Mouse (Mus musculus) kidney, adult 2 months (tissue): Measurements from ENCODE around the gene Slc44a1. TPM values are rescaled to one million over a fixed set of nuclear protein-coding genes. Genes with fewer than 3 reads are reported as not detected.

Experiments used
- DNase-seq: peaks from one replicate; pipeline ENCODE4 v3.0.0; 2021
- H3K27ac ChIP-seq: fragments of 200-500 bp; 2 replicates; pipeline ENCODE4 v1.5.1; 2012; ENCODE audit warnings: low read depth, low read length, control low read depth, inconsistent platforms; ENCODE audit not compliant: insufficient read depth
- H3K27me3 ChIP-seq: fragments of 200-500 bp; replicated peaks from 2 replicates; pipeline ENCODE4 v1.6.1; 2012; ENCODE audit warnings: mild to moderate bottlenecking, moderate library complexity, low read length, inconsistent platforms; ENCODE audit not compliant: control insufficient read depth, insufficient read depth
- H3K36me3 ChIP-seq: fragments of 200-500 bp; 2 replicates; pipeline ENCODE4 v1.6.1; 2012; ENCODE audit warnings: mild to moderate bottlenecking, moderate library complexity, low read length, inconsistent platforms; ENCODE audit not compliant: control insufficient read depth, insufficient read depth
- H3K4me1 ChIP-seq: fragments of 200-500 bp; 2 replicates; pipeline ENCODE4 v1.6.1; 2011; ENCODE audit warnings: low read length; ENCODE audit not compliant: control insufficient read depth, insufficient read depth
- H3K4me3 ChIP-seq: fragments of 200-500 bp; 2 replicates; pipeline ENCODE4 v1.5.1; 2011; ENCODE audit warnings: mild to moderate bottlenecking, low read depth, low read length, control low read depth; ENCODE audit not compliant: insufficient read depth
- CTCF ChIP-seq: fragments of 200-500 bp; conservative IDR thresholded peaks from 2 replicates; pipeline ENCODE4 v1.5.1; 2011; ENCODE audit warnings: low read depth, mild to moderate bottlenecking, control low read depth, low read length, moderate library complexity, mixed read lengths; ENCODE audit not compliant: insufficient read depth, insufficient read length
- POLR2A ChIP-seq: fragments of 200-500 bp; IDR thresholded peaks from one replicate; pipeline ENCODE4 v1.6.1; 2011; ENCODE audit warnings: low read depth, low read length, control low read depth
- WGBS: fragments of 180-500 bp; shearing (Covaris S2); methylation state at CpG from one replicate; pipeline ENCODE4 v1.1.7; 2018; 5-methylcytosine and 5-hydroxymethylcytosine counted together
- polyA plus RNA-seq: library from polyadenylated mRNA; depleted of rRNA; stranded (reverse); fragments of >200 nt; gene quantifications from 2 replicates; pipeline ENCODE4 v1.2.3, GENCODE M21; 2012

Gene Slc44a1
- polyA plus RNA-seq, 1 experiment = 26.5 TPM

GRCm38 (mm10) chr4:53404431-53404925 lies 35.7 kb upstream of the Slc44a1 start:
- H3K4me3 ChIP-seq = no peak overlapping the region
- no peaks in the 10 kb centered on the region for H3K36me3 ChIP-seq
- TF ChIP-seq CTCF (no peak), POLR2A (no peak)
- H3K27ac ChIP-seq = no peak overlapping the region
- 83% methylated on average over 6 of the region's 6 CpGs for WGBS
- no peaks in the 10 kb centered on the region for H3K27me3 ChIP-seq
- DNase-seq = no peak
- H3K4me1 ChIP-seq = no peaks in the 10 kb centered on the region

- no peaks in the 10 kb centered on the region for H3K4me1 ChIP-seq
- H3K27ac ChIP-seq = no peak overlapping the region
- no peak overlapping the region for H3K4me3 ChIP-seq
- no peak for DNase-seq
- TF ChIP-seq POLR2A = no peak
- H3K27me3 ChIP-seq = no peaks in the 10 kb centered on the region
- H3K36me3 ChIP-seq = no peaks in the 10 kb centered on the region
Measured at GRCm38 (mm10) chr4:53406866-53407265, 33.3 kb upstream of the Slc44a1 start.

GRCm38 (mm10) chr4:53408821-53409220 lies 31.4 kb upstream of the Slc44a1 start:
- WGBS = 36% methylated on average over 8 of the region's 8 CpGs
- Histone ChIP-seq H3K27me3 (no peaks in the 10 kb centered on the region), H3K4me3 (no peak overlapping the region), H3K27ac (no peak overlapping the region), H3K36me3 (no peaks in the 10 kb centered on the region), H3K4me1 (no peaks in the 10 kb centered on the region)
- TF ChIP-seq CTCF (no peak), POLR2A (no peak)
- no peak for DNase-seq

GRCm38 (mm10) chr4:53409526-53410085 lies 30.6 kb upstream of the Slc44a1 start:
- Histone ChIP-seq H3K4me1 (no peaks in the 10 kb centered on the region), H3K36me3 (no peaks in the 10 kb centered on the region), H3K27ac (no peak overlapping the region), H3K4me3 (no peak overlapping the region), H3K27me3 (no peaks in the 10 kb centered on the region)
- whole genome bisulfite sequencing = 28% methylated on average over 5 of the region's 5 CpGs
- DNase-seq = no peak
- TF ChIP-seq POLR2A (no peak), CTCF (no peak)

- Histone ChIP-seq H3K4me3 (no peak overlapping the region), H3K36me3 (no peaks in the 10 kb centered on the region), H3K27ac (no peak overlapping the region), H3K4me1 (no peaks in the 10 kb centered on the region), H3K27me3 (no peaks in the 10 kb centered on the region)
- 86% methylated on average over 5 of the region's 5 CpGs for WGBS
- TF ChIP-seq POLR2A = no peak
- TF ChIP-seq CTCF = no peak
- no peak for DNase-seq
Measured at GRCm38 (mm10) chr4:53410752-53411151, 29.5 kb upstream of the Slc44a1 start.

- DNase-seq = no peak
- no peak for TF ChIP-seq CTCF
- TF ChIP-seq POLR2A = no peak
- WGBS = 85% methylated on average over 9 of the region's 9 CpGs
Measured at GRCm38 (mm10) chr4:53411958-53412870, 28.0 kb upstream of the Slc44a1 start.

GRCm38 (mm10) chr4:53412991-53413390 lies 27.2 kb upstream of the Slc44a1 start:
- Histone ChIP-seq H3K4me3 (no peak overlapping the region), H3K4me1 (no peaks in the 10 kb centered on the region), H3K27me3 (no peaks in the 10 kb centered on the region), H3K36me3 (no peaks in the 10 kb centered on the region), H3K27ac (no peak overlapping the region)
- WGBS = 87% methylated on average over 6 of the region's 6 CpGs
- TF ChIP-seq POLR2A (no peak), CTCF (no peak)
- DNase-seq = no peak

More at GRCm38 (mm10) chr4:53411958-53412870, 28.0 kb upstream of the Slc44a1 start:
- Histone ChIP-seq H3K27me3 (no peaks in the 10 kb centered on the region), H3K4me3 (no peak overlapping the region), H3K27ac (no peak overlapping the region), H3K36me3 (no peaks in the 10 kb centered on the region), H3K4me1 (no peaks in the 10 kb centered on the region)
